Mouse (Mus musculus): ENCODE measurements at regions not wholly inside any gene's neighbourhood (a gene's known extent, or its start where the extent isn't known, plus 50 kb on each side); places are given as distances from the start of the nearest gene placed in this dataset.

DNA sequence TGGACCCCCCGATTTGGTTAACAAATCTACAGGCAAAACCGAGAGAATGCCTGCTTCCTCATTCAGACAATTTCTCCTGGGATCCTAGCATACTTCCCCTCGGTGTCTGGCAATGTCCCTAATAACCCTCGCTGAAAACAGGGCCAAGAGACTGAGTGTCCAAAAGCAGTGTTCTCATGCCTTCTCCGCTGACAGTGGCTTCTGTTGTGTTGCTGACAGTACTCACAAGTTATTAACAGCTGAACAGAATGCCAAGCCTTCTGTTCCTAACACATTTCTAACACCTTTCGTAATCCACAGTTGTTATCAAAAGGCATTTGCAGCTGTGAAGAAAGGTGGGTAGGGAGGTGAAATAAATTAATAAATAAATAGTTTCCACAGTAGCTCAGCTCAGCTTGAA, 166.2 kb upstream of the Ntm start:
- no peak for TF ChIP-seq POLR2A (IDR thresholded peaks at IDR 0.05; ENCODE audit: insufficient read depth, low read length)
- TF ChIP-seq CTCF (IDR thresholded peaks at IDR 0.05; ENCODE audit: low read depth, low read length) = no peak

Measured in ES-Bruce4 (cell line).